Mouse (Mus musculus): Measurements from ENCODE around the gene Trim5.

DNA sequence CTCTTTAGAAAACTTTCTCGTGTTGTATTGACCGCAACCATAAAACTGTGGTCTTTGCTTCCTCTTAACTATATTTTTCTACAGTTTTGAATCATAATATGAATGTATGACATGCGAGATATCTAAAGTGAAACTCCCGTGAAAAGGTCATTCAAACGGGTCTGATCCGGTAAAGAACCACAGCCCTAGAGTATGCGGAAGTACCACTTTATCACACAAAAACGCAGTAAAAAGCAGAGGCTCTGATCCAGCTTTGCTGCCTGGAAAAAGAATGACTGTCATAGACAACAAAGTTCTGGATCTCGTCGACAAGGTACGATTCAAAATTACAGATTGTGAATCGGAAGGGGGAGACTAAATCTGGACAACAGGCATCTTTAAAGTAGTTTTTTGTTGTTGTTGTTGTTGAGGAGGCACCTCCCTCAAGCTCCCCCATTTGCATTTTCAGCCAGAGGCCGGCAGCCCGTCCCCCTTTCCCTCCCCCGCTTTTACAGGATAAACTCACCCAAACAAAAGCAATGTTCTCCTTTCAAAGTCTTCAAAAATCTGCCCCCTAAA is 27.0 kb upstream of the Trim5 start:
- TF ChIP-seq POLR2A (IDR thresholded peaks at IDR 0.05; ENCODE audit: control insufficient read depth, extremely low read depth, insufficient read depth, low read length, poor library complexity) (no peak), CTCF (IDR thresholded peaks at IDR 0.05; ENCODE audit: borderline replicate concordance, control insufficient read depth, extremely low read depth, insufficient read depth, low read length, poor library complexity) (no peak)

All from thymus, adult 2 months (tissue).